Mouse (Mus musculus): Measurements from ENCODE around the gene Ube2q2.

GRCm38 (mm10) chr9:55151096-55151495, 2.4 kb downstream of the Ube2q2 start:
- TF ChIP-seq POLR2A (IDR thresholded peaks at IDR 0.05; ENCODE audit: insufficient read depth, low read length) (no peak), CTCF (IDR thresholded peaks at IDR 0.05; ENCODE audit: low read depth, low read length) (no peak)
